Mouse (Mus musculus) lung, adult 2 months (tissue): ENCODE measurements around the gene Abcb8. TPM values are rescaled to one million over a fixed set of nuclear protein-coding genes. Genes with fewer than 3 reads are reported as not detected.
A peak's percentile ranks its signal among the peaks of the same experiment; 100 is the strongest.

Experiments
- DNase-seq: peaks from one replicate; pipeline ENCODE4 v3.0.0; 2022
- H3K4me1 ChIP-seq: fragments of 200-500 bp; 2 replicates; pipeline ENCODE4 v1.6.1; 2011; ENCODE audit warnings: low read length; ENCODE audit not compliant: control insufficient read depth, insufficient read depth
- H3K4me3 ChIP-seq: fragments of 200-500 bp; replicated peaks from 2 replicates; pipeline ENCODE3; 2011; ENCODE audit warnings: low read depth, mild to moderate bottlenecking, control low read depth, low read length; ENCODE audit errors: extremely low read depth
- CTCF ChIP-seq: fragments of 200-500 bp; IDR thresholded peaks from 2 replicates; pipeline ENCODE4 v1.5.1; 2011; ENCODE audit warnings: mild to moderate bottlenecking, low read length, control low read depth; ENCODE audit not compliant: insufficient read depth
- POLR2A ChIP-seq: fragments of 200-500 bp; IDR thresholded peaks from 2 replicates; pipeline ENCODE4 v1.6.1; 2011; ENCODE audit warnings: low read depth, mild to moderate bottlenecking, control low read depth, low read length, borderline replicate concordance; ENCODE audit errors: extremely low read depth
- WGBS: fragments of 180-500 bp; shearing (Covaris S2); methylation state at CpG from one replicate; pipeline ENCODE4 v1.1.7; 2018; 5-methylcytosine and 5-hydroxymethylcytosine counted together
- polyA plus RNA-seq: library from polyadenylated mRNA; depleted of rRNA; stranded (reverse); fragments of >200 nt; gene quantifications from 2 replicates; pipeline ENCODE4 v1.2.3, GENCODE M21; 2012; rRNA removed

The Abcb8 gene
- 36.0 and 38.5 TPM in 2 replicates for polyA plus RNA-seq

DNA sequence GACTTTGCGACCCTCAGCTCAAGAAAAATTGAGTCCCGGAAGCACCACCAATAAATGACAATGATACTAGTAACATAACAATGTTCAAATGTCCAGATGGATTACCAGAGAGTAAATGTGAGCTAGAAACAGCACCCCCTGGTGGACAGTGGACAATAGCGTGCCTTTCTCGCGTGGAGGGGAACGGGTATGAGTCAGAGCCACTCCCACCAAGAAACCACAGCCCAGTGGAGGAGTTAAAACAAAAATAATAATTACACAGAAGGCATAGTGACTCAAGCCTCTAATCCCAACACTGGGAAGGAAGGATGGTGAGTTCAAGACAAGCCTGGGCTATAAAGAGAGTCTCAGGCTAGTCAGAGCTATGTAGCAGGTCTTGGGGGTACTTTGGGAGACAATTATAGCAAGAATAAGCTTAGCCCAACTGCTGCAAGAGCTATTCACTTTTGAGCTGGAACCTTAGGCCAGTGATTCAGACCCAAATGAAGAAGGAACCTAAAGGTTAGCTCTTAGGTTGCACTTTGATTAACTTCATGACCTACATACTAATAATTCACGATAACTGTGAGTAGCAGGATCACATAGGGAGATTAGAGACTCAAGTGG lies at the start of gene Abcb8:
TSS of gene Abcb8 (plus strand) at position 272 of the 606 bp plus-strand sequence.
- TF ChIP-seq POLR2A (no peak), CTCF (peak; percentile 83)
- DNase-seq = peak; percentile 77
- peak within 1 kb of the TSS; percentile 80 for H3K4me3 ChIP-seq
- 18% methylated on average over 7 of the region's 7 CpGs for WGBS
- H3K4me1 ChIP-seq = peaks cover 8% of the 10 kb centered on the region

DNA sequence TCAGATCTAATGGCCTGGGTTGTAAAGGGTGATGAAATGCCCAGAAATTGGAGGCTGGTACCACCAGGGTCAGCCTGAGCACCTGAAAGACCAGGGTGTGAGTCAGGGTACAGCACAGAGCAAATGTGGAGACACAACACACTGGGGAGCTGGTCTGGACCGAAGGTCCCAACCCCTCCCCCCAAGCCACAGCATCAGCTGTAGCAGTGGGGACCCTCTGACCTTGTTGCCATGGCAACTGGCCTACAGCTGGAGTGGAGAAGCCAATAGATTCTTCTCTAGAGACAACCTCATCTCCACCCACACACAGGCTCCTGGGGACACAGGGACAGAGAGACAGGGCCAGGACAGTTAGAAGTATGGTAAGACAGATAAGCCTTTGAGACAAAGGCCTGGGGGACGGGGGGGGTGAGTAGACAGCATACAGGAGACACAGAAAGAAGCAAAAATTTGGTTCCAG lies 49.5 kb upstream of the Abcb8 start:
- Histone ChIP-seq H3K4me3 (no peak overlapping the region), H3K4me1 (peaks cover 5% of the 10 kb centered on the region; the same call in 1 of the 2 replicates)
- WGBS = 48% methylated on average over 2 of the region's 2 CpGs
- TF ChIP-seq CTCF = no peak
- no peak for TF ChIP-seq POLR2A
- no peak for DNase-seq

DNA sequence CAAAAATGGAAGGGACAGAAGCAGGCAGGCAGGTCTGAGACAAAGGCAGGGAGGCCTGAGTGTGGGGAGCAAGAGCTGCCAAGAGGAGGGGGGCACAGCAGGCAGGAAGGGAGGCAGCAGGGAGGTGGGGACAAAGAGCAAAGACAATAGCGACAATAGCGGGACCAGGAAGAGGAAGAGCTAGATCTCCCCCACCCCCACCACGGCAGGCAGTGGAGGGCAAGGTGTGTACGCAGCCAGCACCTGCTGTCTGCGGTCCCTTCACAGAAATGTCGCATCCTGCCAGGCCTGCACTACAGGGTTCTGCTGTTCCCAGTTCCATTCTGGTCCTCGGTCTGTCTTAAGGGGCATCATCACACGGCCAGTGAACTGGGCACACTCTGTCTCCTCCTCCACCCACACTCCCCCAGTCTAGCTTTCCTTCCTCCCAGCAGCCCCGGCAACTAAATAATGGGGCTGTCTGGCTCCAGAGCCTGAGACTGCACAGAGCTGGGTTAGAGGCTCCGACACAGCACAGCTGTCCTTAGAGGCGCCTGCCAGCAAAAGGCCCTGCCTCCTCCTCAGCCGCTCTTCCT lies 48.9 kb upstream of the Abcb8 start:
- TF ChIP-seq CTCF (no peak), POLR2A (no peak)
- no peak for DNase-seq
- peaks cover 5% of the 10 kb centered on the region; the same call in 1 of the 2 replicates for H3K4me1 ChIP-seq
- WGBS = 27% methylated on average over 12 of the region's 12 CpGs
- no peak overlapping the region for H3K4me3 ChIP-seq

DNA sequence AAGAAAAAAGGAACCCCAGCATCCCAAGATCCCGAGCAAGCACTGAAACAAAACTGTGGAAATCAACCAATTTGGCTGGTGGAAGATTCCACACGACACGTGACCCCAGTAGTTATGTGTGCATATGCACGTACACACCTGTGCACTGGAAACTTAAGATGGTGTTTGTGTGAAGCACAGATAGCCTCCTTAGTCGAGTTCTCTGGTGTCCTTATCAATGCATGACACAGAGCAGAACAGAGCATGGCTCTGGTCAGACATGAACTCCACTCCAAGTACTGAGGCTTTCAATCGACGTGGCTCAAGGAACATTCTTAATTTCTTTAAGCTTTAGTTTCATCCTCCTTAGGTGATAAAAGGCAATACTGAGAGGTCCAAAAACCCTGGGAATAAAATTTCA lies 47.1 kb upstream of the Abcb8 start:
- no peak for DNase-seq
- WGBS = 81% methylated on average over 7 of the region's 7 CpGs
- no peak overlapping the region for H3K4me3 ChIP-seq
- TF ChIP-seq CTCF (no peak), POLR2A (no peak)
- H3K4me1 ChIP-seq = peaks cover 5% of the 10 kb centered on the region; the same call in 1 of the 2 replicates

DNA sequence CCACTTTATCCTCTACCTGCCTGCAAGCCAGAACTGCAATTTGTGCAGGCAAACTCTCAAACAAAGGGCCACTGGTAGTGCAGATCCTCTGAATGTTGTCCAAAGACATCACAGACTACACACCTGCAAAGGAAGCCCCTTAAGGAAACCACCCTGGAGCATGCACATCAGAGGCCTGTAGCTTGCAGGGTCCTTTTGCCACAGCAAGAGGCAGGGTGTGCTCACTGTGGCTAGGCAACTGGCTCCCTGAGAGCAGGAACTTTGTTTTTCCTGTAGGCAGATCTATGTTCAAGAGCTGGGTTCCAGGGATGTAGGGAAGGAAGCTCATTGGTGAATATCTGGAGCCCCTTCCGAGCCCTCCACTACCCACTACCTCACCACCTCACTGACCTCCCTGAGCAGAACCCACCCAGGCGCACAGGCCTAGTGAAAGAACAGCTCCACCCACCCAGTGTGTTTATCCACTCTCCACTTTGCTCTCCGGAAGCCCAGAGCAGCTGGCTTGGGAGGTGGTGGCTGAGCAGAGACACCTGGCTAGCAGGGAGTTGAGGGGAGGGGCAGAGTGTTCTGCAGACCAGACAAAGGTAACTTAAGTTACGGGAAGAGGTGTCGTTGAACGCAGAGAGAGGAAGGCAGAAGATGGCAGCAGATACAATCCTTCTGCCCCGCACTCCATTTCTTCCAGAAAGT lies 46.1 kb upstream of the Abcb8 start:
- 55% methylated on average over 7 of the region's 7 CpGs for WGBS
- no peak overlapping the region for H3K4me3 ChIP-seq
- peak; percentile 33 for DNase-seq
- peaks cover 8% of the 10 kb centered on the region for H3K4me1 ChIP-seq
- TF ChIP-seq CTCF (no peak), POLR2A (no peak)

DNA sequence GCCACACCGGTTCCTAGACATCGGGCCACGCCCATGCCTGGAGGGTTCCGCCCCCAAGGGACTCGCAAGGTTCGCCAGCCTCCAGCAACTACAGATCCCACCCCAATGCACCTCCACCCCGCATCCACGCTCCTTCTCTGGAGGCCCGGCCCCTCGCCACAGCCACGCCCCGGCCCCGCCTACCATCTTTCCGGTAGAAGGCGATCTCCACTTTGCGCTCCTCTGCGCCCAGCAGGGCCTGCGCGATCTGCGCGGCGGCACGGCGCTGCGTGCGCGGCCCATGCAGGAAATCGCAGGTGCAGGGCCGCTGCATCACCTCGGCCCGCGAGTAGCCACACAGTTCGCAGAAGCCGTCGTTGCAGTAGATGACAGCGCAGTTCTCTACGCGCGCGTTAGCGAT lies 45.3 kb upstream of the Abcb8 start:
- DNase-seq = peak; percentile 73
- 2% methylated on average over 41 of the region's 41 CpGs for WGBS
- H3K4me1 ChIP-seq = peaks cover 8% of the 10 kb centered on the region
- TF ChIP-seq POLR2A (peak; percentile 46; the same call in 1 of the 2 replicates), CTCF (no peak)
- H3K4me3 ChIP-seq = peak overlapping the region; percentile 68

DNA sequence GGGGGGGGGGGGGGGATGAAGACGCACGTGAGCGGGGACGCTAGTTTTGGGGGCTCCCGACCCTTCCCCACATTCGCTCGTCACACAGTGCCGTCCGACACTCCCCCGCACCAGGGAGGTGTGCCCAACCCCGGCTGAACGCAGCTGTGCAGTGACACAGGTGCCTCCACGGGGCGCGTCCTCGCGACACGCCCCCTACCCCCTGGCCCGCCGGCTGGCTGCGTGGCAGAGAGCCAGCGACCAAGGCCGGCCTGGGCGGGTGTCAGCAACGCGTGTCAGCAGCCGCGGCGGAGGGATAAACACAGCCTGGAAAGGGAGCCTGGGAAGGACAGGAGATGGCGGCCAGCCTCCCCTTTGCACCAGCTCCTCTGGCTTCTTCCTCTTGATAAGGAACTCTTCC lies 44.9 kb upstream of the Abcb8 start:
- H3K4me1 ChIP-seq = peaks cover 8% of the 10 kb centered on the region
- TF ChIP-seq CTCF (no peak), POLR2A (no peak)
- peak overlapping the region; percentile 68 for H3K4me3 ChIP-seq
- DNase-seq = no peak
- under 1% methylated on average over 30 of the region's 30 CpGs for WGBS

DNA sequence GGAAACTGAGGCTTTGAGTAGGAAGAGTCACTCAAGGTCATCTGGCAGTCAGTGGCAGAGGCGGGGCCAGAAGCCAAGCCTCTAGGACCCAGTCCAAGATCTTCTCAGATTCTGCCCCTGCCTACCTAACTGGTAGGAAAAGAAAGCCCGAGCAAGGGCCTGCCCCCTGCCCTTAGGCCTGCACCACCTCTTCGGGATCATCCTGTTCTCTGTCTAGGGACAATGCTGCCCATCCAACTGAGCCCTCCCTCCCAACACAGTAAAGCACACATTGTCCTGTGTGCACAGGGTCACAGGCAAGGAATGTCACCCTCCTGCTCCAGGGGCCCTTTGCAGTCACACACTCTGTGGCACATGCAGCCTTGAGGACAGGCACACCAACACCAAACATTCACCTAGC lies 43.4 kb upstream of the Abcb8 start:
- DNase-seq = no peak
- TF ChIP-seq CTCF (no peak), POLR2A (no peak)
- 47% methylated on average over 3 of the region's 3 CpGs for WGBS
- H3K4me1 ChIP-seq = peaks cover 8% of the 10 kb centered on the region
- no peak overlapping the region for H3K4me3 ChIP-seq

DNA sequence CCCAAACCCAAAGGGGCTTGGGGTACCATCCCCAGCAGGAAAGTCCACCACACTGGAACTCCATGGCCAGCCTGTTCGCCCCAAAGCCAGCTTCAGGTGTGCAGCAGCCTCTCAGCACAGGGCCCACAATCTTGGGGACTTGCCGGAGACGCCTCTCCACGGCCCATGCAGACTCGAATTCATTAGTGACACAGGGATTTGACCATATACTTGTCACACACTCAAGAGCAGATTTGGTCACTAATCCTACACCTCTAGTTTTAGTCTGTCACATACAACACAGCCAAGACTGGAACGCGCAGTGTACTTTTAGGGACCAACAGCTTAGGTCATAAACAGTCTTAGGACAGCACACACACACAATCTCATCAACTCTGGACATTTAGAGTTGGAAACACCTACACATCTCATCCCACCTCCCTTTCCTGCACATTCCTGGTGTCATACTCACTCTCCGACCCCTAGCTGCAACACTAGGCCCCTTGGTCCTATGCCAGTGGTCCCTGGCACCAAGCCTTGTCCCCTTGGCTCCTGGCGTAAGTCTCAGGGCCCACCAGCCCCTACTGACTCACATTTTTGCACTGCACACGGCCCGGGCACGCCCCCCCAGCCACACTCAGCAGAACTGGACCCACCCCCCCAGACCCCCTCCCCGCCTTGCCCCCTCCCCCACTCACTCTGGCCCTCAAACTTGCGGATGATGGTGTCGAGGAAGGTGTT lies 42.8 kb upstream of the Abcb8 start:
- no peak for DNase-seq
- Histone ChIP-seq H3K4me3 (peak overlapping the region; percentile 44), H3K4me1 (peaks cover 8% of the 10 kb centered on the region)
- TF ChIP-seq CTCF (no peak), POLR2A (no peak)
- 49% methylated on average over 15 of the region's 15 CpGs for WGBS
